24 mouse cellular contexts compared by ENCODE assay signal in the genomic region with DNA sequence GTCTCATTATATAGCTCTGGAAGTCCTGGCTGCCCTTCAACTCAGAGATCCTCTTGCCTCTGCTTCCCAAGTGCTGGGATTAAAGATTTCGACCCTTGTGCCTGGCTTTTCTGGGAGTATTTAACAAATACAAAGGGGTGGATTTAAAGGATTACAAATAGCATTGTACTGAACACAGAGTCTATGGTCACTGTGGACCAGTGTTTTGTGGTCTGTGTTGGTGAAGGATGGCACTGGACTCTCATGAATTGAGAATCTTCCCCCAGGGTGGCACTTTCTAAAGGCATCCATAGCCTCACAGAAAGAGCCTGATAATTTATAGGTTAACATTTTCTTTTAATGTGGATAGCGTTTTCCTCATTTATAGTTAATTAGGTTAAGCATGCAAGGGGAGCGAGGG.
"Had no signal": no experiment of that assay in that cellular context is flagged by ENCODE, and none has a peak within 500 bp of the region (broad histone marks: within the 10 kb centered on the region; RNA-seq: fewer than 3 reads in every experiment).

No protein-coding gene starts in this region.

- H3K9ac ChIP-seq: heart, embryonic 12.5 days; hindbrain, embryonic 13.5 days; hindbrain, embryonic 15.5 days; intestine, embryonic 15.5 days; limb, embryonic 12.5 days had no signal

- H3K4me3 ChIP-seq: gastrocnemius, adult 2 months; heart, adult 2 months; heart, embryonic 12.5 days; hindbrain, embryonic 10.5 days; hindbrain, embryonic 13.5 days; hindbrain, embryonic 15.5 days; intestine, embryonic 15.5 days; layer of hippocampus, adult 2 months; left cerebral cortex, adult 2 months; limb, embryonic 10.5 days; limb, embryonic 12.5 days had no signal

- H3K27ac ChIP-seq: gastrocnemius, adult 2 months; heart, adult 2 months; hindbrain, embryonic 10.5 days; hindbrain, embryonic 13.5 days; hindbrain, embryonic 15.5 days; intestine, embryonic 15.5 days; layer of hippocampus, adult 2 months; left cerebral cortex, adult 2 months; limb, embryonic 10.5 days; limb, embryonic 12.5 days had no signal

- H3K27me3 ChIP-seq: heart, embryonic 12.5 days; hindbrain, embryonic 13.5 days; hindbrain, embryonic 15.5 days; intestine, embryonic 15.5 days; limb, embryonic 12.5 days had no signal

- DNase-seq: gastrocnemius, adult 2 months; gastrocnemius, postnatal 10 days; gastrocnemius, postnatal 25 days; heart, adult 2 months; heart, postnatal 10 days; heart, postnatal 4 days; kidney, adult 18-20 months; kidney, adult 8-10 months; kidney, postnatal 10 days; kidney, postnatal 25 days; kidney, postnatal 4 days; liver had no signal

- ATAC-seq: inflammation-experienced regulatory T-cells, adult 6 months; intestine, embryonic 15.5 days; intestine, postnatal 0 days had no signal

- H3K4me2 ChIP-seq: heart, embryonic 12.5 days; hindbrain, embryonic 13.5 days; hindbrain, embryonic 15.5 days; intestine, embryonic 15.5 days; limb, embryonic 12.5 days; liver, embryonic 11.5 days had no signal

- H3K9me3 ChIP-seq: heart, embryonic 12.5 days; hindbrain, embryonic 10.5 days; hindbrain, embryonic 13.5 days; hindbrain, embryonic 15.5 days; intestine, embryonic 15.5 days; limb, embryonic 10.5 days; limb, embryonic 12.5 days had no signal

- H3K36me3 ChIP-seq: heart, embryonic 12.5 days; hindbrain, embryonic 10.5 days; hindbrain, embryonic 13.5 days; hindbrain, embryonic 15.5 days; intestine, embryonic 15.5 days; limb, embryonic 10.5 days; limb, embryonic 12.5 days had no signal

- H3K4me1 ChIP-seq: heart, embryonic 12.5 days; hindbrain, embryonic 10.5 days; hindbrain, embryonic 13.5 days; hindbrain, embryonic 15.5 days; intestine, embryonic 15.5 days; limb, embryonic 10.5 days; limb, embryonic 12.5 days had no signal
